Comparison of ENCODE assay signal across 8 mouse cellular contexts in genomic region chr17:84512516-84513085, GRCm38 (mm10). TPM values are rescaled to one million over a fixed set of nuclear protein-coding genes. Genes with fewer than 3 reads are reported as not detected.
A peak's percentile ranks its signal among the peaks of the same experiment; 100 is the strongest.
DNase-seq lines count a peak whose midpoint lies in the region; ATAC-seq lines count a peak whose summit lies in the region.

No protein-coding gene starts in this region.

- no peak overlapping the region for H3K27ac ChIP-seq in forebrain, embryonic 13.5 days
- no peak overlapping the region for H3K27ac ChIP-seq in midbrain, embryonic 16.5 days (ENCODE audit: low read length)

- 0 out of 2 replicates have a peak, but pooled peaks have one; percentile 5 for ATAC-seq in forebrain, embryonic 13.5 days
- peak; percentile 54 for ATAC-seq in midbrain, embryonic 16.5 days

- peak overlapping the region; percentile 85 for H3K9ac ChIP-seq in forebrain, embryonic 13.5 days
- H3K9ac ChIP-seq in midbrain, embryonic 16.5 days (ENCODE audit: low read depth, low read length) = peak overlapping the region; percentile 82

- 0 out of 2 replicates have a peak, but pooled peaks cover 6% of the 10 kb centered on the region for H3K27me3 ChIP-seq in forebrain, embryonic 13.5 days
- H3K27me3 ChIP-seq in midbrain, embryonic 16.5 days (ENCODE audit: control insufficient read depth, insufficient read depth, low read depth, low read length) = no peaks in the 10 kb centered on the region

- H3K4me1 ChIP-seq in forebrain, embryonic 13.5 days = peaks cover 19% of the 10 kb centered on the region
- peaks cover 10% of the 10 kb centered on the region for H3K4me1 ChIP-seq in midbrain, embryonic 16.5 days (ENCODE audit: control insufficient read depth, insufficient read depth, low read length)

- H3K4me2 ChIP-seq in forebrain, embryonic 13.5 days = peak overlapping the region; percentile 94
- peak overlapping the region; percentile 96 for H3K4me2 ChIP-seq in midbrain, embryonic 16.5 days (ENCODE audit: low read length)

- DNase-seq in retina, embryonic 14.5 days (ENCODE audit: low spot score) = peak; percentile 27
- no peak for DNase-seq in retina, postnatal 1 day
- DNase-seq in kidney, postnatal 4 days = peak; percentile 50 to 56
- DNase-seq in cerebellum, adult 11 months = no peak
- DNase-seq in gastrocnemius, postnatal 10 days = no peak
- DNase-seq in right cerebral cortex, postnatal 25 days = no peak

- H3K36me3 ChIP-seq in forebrain, embryonic 13.5 days (ENCODE audit: poor library complexity, severe bottlenecking) = no peaks in the 10 kb centered on the region
- H3K36me3 ChIP-seq in midbrain, embryonic 16.5 days (ENCODE audit: control insufficient read depth, insufficient read depth, low read length) = no peaks in the 10 kb centered on the region

- H3K4me3 ChIP-seq in forebrain, embryonic 13.5 days = peak overlapping the region; percentile 74
- peak overlapping the region; percentile 89 for H3K4me3 ChIP-seq in midbrain, embryonic 16.5 days (ENCODE audit: low read depth, low read length)

- no peaks in the 10 kb centered on the region for H3K9me3 ChIP-seq in forebrain, embryonic 13.5 days (replicated peaks)
- H3K9me3 ChIP-seq in midbrain, embryonic 16.5 days (replicated peaks; ENCODE audit: control insufficient read depth, low read length, poor library complexity, severe bottlenecking) = no peaks in the 10 kb centered on the region

- WGBS in forebrain, embryonic 13.5 days = 41% methylated on average over 4 of the region's 4 CpGs
- 45% methylated on average over 4 of the region's 4 CpGs for WGBS in midbrain, embryonic 16.5 days

RNA-seq across cellular contexts. Expression of gene Plekhh2, which starts 0.9 kb away (rescaled TPM):
- 0.89 and 1.7 TPM in 2 replicates for polyA plus RNA-seq in forebrain, embryonic 13.5 days (2015; fragmentation: Nextera tagmentation; extraction: Ambion mirVana)
- 1.9 and 2.3 TPM in 2 replicates for polyA plus RNA-seq in midbrain, embryonic 16.5 days (2015; fragmentation: Nextera tagmentation; extraction: Ambion mirVana)
- total RNA-seq in gastrocnemius, postnatal 10 days (2021) = 1 to 10 TPM; 8.1 to 9.0 TPM

RNA-seq across cellular contexts. Expression of gene Thada, which starts 46.6 kb away (rescaled TPM):
- polyA plus RNA-seq in forebrain, embryonic 13.5 days (2015; fragmentation: Nextera tagmentation; extraction: Ambion mirVana) = 6.4 and 6.9 TPM in 2 replicates
- polyA plus RNA-seq in midbrain, embryonic 16.5 days (2015; fragmentation: Nextera tagmentation; extraction: Ambion mirVana) = 6.5 and 7.3 TPM in 2 replicates
- total RNA-seq in gastrocnemius, postnatal 10 days (2021) = 1 to 10 TPM; 5.9 to 8.4 TPM

Comparison
In these comparisons a context has a peak if more than half of its experiments do, and no peak if none do; other contexts are left out.
1. DNase-seq: peak in retina, embryonic 14.5 days (single experiment) and kidney, postnatal 4 days (2 of 2); none in retina, postnatal 1 day (single experiment), cerebellum, adult 11 months (single experiment), gastrocnemius, postnatal 10 days (single experiment) and right cerebral cortex, postnatal 25 days (single experiment).